Mouse (Mus musculus): Measurements from ENCODE around the gene Tmem30c. TPM values are rescaled to one million over a fixed set of nuclear protein-coding genes. Genes with fewer than 3 reads are reported as not detected.

Gene Tmem30c
- polyA plus RNA-seq, 1 experiment from 2014 or later = not detected

DNA sequence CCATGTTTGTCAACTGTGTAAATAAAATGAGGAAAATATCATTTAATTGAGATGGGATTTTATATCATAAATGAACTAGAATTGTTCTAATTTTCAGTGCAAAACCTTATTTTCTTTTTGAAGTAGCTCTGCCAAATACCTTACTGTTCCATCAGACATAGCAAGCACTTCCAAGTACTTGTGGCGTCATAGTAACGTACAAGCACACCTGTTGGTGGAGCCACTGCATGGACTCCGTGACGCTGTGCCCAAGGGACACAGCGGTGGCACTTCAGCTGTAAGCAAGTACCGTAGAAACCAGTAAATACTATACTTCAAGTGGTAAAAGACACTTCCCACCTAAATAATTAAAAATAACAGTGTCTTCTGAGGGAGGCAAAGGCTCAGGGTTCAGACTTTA is 72.3 kb downstream of the Tmem30c start:
- WGBS = 94% methylated on average over 6 of the region's 6 CpGs

More for the DNA sequence above, 72.3 kb downstream of the Tmem30c start:
- no peaks in the 10 kb centered on the region for H3K4me1 ChIP-seq (ENCODE audit: control insufficient read depth, insufficient read depth, low read length)
- ATAC-seq (no peak), DNase-seq (ENCODE audit: low spot score) (no peak)
- no peak overlapping the region for H3K4me2 ChIP-seq (ENCODE audit: low read length)
- no peak overlapping the region for H3K9ac ChIP-seq (ENCODE audit: low read length)
- H3K36me3 ChIP-seq (ENCODE audit: control insufficient read depth, insufficient read depth, low read length) = peaks cover 4% of the 10 kb centered on the region; the same call in 1 of the 2 replicates
- no peak overlapping the region for H3K27ac ChIP-seq (ENCODE audit: low read depth, low read length)
- H3K27me3 ChIP-seq (replicated peaks; ENCODE audit: control insufficient read depth, insufficient read depth, low read length) = no peaks in the 10 kb centered on the region
- H3K9me3 ChIP-seq (replicated peaks; ENCODE audit: control insufficient read depth, low read length) = no peaks in the 10 kb centered on the region
- no peak overlapping the region for H3K4me3 ChIP-seq (ENCODE audit: low read depth, low read length)

Other genes with a start within 250 kb of the Tmem30c start
- gene Tmem45a2, start 221.5 kb downstream of the Tmem30c start, polyA plus RNA-seq (2014; fragmentation: Nextera tagmentation; extraction: Ambion mirVana) = not detected in 2 replicates
- 58.3 and 59.8 TPM in 2 replicates for gene Tomm70a, start 171.2 kb downstream of the Tmem30c start, polyA plus RNA-seq (2014; fragmentation: Nextera tagmentation; extraction: Ambion mirVana)
- 43.8 and 44.2 TPM in 2 replicates for gene Nit2, start 125.5 kb downstream of the Tmem30c start, polyA plus RNA-seq (2014; fragmentation: Nextera tagmentation; extraction: Ambion mirVana)
- 32.9 and 40.8 TPM in 2 replicates for gene Tbc1d23, start 61.4 kb downstream of the Tmem30c start, polyA plus RNA-seq (2014; fragmentation: Nextera tagmentation; extraction: Ambion mirVana)
- 2.2 and 2.5 TPM in 2 replicates for gene Filip1l, start 60.2 kb upstream of the Tmem30c start, polyA plus RNA-seq (2014; fragmentation: Nextera tagmentation; extraction: Ambion mirVana)

Measured in forebrain, embryonic 14.5 days (tissue).